Mouse (Mus musculus) spleen, adult 2 months (tissue): ENCODE data around the gene Zfp958.

ENCODE experiments used
- CTCF ChIP-seq: fragments of 200-500 bp; IDR thresholded peaks from 2 replicates; pipeline ENCODE4 v1.5.1; 2011; ENCODE audit warnings: mild to moderate bottlenecking, inconsistent platforms; ENCODE audit not compliant: insufficient read depth, insufficient read length, insufficient replicate concordance; ENCODE audit errors: extremely low read depth
- POLR2A ChIP-seq: fragments of 200-500 bp; IDR thresholded peaks from 2 replicates; pipeline ENCODE4 v1.6.1; 2011; ENCODE audit warnings: low read depth, low read length, inconsistent platforms

DNA sequence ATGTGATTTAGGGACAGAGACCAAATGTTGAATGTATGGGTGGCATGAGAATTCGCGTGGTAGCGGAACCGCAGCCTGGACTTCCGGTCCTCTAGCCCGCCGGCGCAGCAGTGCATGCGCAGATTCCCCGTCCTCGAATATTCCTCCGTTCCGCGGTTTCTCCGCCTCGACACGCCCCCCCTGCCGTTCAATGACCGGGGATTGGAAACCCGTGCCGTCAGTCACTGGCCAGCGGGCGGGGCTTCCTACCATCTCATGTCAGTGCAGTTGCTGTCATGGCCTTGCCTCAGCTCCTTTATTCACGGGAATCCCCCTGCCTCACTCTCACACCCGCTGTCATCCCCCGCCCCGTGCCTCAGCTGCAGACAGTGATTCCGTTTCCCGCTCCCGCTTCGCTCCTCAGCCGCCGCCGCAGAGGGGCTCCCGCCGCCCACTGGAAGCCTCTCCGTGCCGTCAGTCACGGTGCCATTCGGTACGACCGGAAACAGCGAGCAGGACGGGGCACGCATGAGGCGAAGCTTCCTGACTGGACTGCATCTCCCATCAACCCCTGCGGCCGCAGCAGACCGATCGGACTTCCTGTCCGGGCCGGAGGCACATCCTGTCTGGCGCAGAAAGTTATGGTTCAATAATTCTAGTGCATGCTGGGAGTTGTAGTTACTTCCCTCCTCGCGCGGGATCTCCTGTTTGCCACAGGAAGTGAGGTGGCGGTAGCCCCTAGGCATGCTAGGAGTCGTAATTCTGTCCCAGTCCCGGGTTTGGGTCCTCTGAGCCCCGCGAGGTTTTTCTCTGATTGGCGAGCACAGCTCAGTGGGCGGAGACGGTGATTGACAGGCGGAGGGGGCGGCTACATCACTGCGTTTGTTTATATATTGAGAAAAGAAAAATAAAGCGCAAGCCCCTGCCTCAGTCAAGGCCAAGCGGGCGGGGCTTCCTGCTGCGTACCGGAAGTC lies 64.6 kb downstream of the Zfp958 start:
- TF ChIP-seq POLR2A (peak; percentile 37), CTCF (no peak)
